Mouse (Mus musculus) MEL (cell line): ENCODE data around the gene Cd72. TPM values are rescaled to one million over a fixed set of nuclear protein-coding genes. Genes with fewer than 3 reads are reported as not detected.

Experiments used
- DNase-seq: peaks from one replicate; pipeline ENCODE4 v3.0.0; 2011; ENCODE audit warnings: low read depth, low spot score
- H3K27ac ChIP-seq: 2 replicates; pipeline ENCODE4 v1.5.1; 2012; ENCODE audit warnings: low read depth, mild to moderate bottlenecking, control low read depth, low read length, moderate library complexity; ENCODE audit not compliant: control insufficient read depth
- H3K27me3 ChIP-seq, 2 experiments: fragments of 150-350 bp in 1 of 2; sonication (generic) in 1 of 2; 2 replicates each; pipeline ENCODE4 v1.6.1; 2012; ENCODE audit warnings: low read length in 2 of 2, mild to moderate bottlenecking in 2 of 2, improper control_type of control experiment in 1 of 2, moderate library complexity in 1 of 2; ENCODE audit not compliant: insufficient read depth in 2 of 2, control insufficient read depth in 1 of 2
- H3K36me3 ChIP-seq, 2 experiments: 2 replicates each; pipeline ENCODE4 v1.6.1; 2012 to 2014; ENCODE audit warnings: low read length in 2 of 2, improper control_type of control experiment in 1 of 2, inconsistent platforms in 1 of 2, mild to moderate bottlenecking in 1 of 2; ENCODE audit not compliant: insufficient read depth in 2 of 2, control insufficient read depth in 1 of 2
- H3K4me1 ChIP-seq, 2 experiments: fragments of 150-350 bp in 1 of 2; sonication (generic) in 1 of 2; 2 replicates each; pipeline ENCODE4 v1.6.1; 2012; ENCODE audit warnings: low read length in 2 of 2, improper control_type of control experiment in 1 of 2, mild to moderate bottlenecking in 1 of 2; ENCODE audit not compliant: insufficient read depth in 2 of 2, control insufficient read depth in 1 of 2
- H3K4me3 ChIP-seq, 2 experiments: fragments of 150-350 bp in 1 of 2; sonication (generic) in 1 of 2; 2 replicates each; pipeline ENCODE4 v1.5.1; 2012; ENCODE audit warnings: low read depth in 2 of 2, low read length in 2 of 2, mild to moderate bottlenecking in 2 of 2, moderate library complexity in 2 of 2, control low read depth in 1 of 2, improper control_type of control experiment in 1 of 2; ENCODE audit not compliant: control insufficient read depth in 1 of 2, insufficient read depth in 1 of 2
- H3K79me2 ChIP-seq: 2 replicates; pipeline ENCODE4 v1.6.1; 2012; ENCODE audit warnings: mild to moderate bottlenecking, low read length, moderate library complexity; ENCODE audit not compliant: control insufficient read depth, poor library complexity, insufficient read depth
- H3K9ac ChIP-seq: 2 replicates; pipeline ENCODE4 v1.6.1; 2012; ENCODE audit warnings: low read depth, mild to moderate bottlenecking, control low read depth, low read length, moderate library complexity; ENCODE audit not compliant: control insufficient read depth, poor library complexity, severe bottlenecking
- H3K9me3 ChIP-seq: fragments of 150-350 bp; sonication (generic); replicated peaks from 2 replicates; pipeline ENCODE4 v1.6.1; 2012; ENCODE audit warnings: mild to moderate bottlenecking, low read length, improper control_type of control experiment, moderate library complexity; ENCODE audit not compliant: insufficient read depth
- BHLHE40 ChIP-seq: IDR thresholded peaks from 2 replicates; pipeline ENCODE4 v1.6.1; 2012; ENCODE audit warnings: low read depth, mild to moderate bottlenecking, inconsistent platforms, low read length, improper control_type of control experiment, borderline replicate concordance
- CHD2 ChIP-seq: IDR thresholded peaks from 2 replicates; pipeline ENCODE4 v1.6.1; 2011; ENCODE audit warnings: low read length, improper control_type of control experiment
- HCFC1 ChIP-seq: IDR thresholded peaks from 2 replicates; pipeline ENCODE4 v1.6.1; 2012; ENCODE audit warnings: low read depth, mild to moderate bottlenecking, inconsistent platforms, low read length, improper control_type of control experiment, moderate library complexity
- JUND ChIP-seq: IDR thresholded peaks from 2 replicates; pipeline ENCODE4 v1.6.1; 2011; ENCODE audit warnings: low read depth, mild to moderate bottlenecking, improper control_type of control experiment, low read length
- MAFK ChIP-seq: IDR thresholded peaks from 2 replicates; pipeline ENCODE4 v1.6.1; 2011; ENCODE audit warnings: low read depth, mild to moderate bottlenecking, low read length, improper control_type of control experiment, borderline replicate concordance
- MEF2A ChIP-seq: IDR thresholded peaks from 2 replicates; pipeline ENCODE4 v1.6.1; 2014; ENCODE audit warnings: low read depth, mild to moderate bottlenecking, inconsistent platforms, low read length, improper control_type of control experiment; ENCODE audit not compliant: poor library complexity, insufficient replicate concordance, severe bottlenecking; ENCODE audit errors: extremely low read depth
- MXI1 ChIP-seq: IDR thresholded peaks from 2 replicates; pipeline ENCODE4 v1.6.1; 2011; ENCODE audit warnings: mild to moderate bottlenecking, low read depth, low read length, improper control_type of control experiment
- MYB ChIP-seq: IDR thresholded peaks from 2 replicates; pipeline ENCODE4 v1.6.1; 2011; ENCODE audit warnings: mild to moderate bottlenecking, low read depth, low read length, improper control_type of control experiment
- MYC ChIP-seq: IDR thresholded peaks from 2 replicates; pipeline ENCODE4 v1.6.1; 2011; ENCODE audit warnings: low read depth, mild to moderate bottlenecking, low read length, improper control_type of control experiment, moderate library complexity
- NELFE ChIP-seq: IDR thresholded peaks from 2 replicates; pipeline ENCODE4 v1.6.1; 2011; ENCODE audit warnings: low read depth, low read length, improper control_type of control experiment
- POLR2A ChIP-seq, 2 experiments: IDR thresholded peaks; 2 replicates each; pipeline ENCODE4 v1.6.1; 2011 to 2012; ENCODE audit warnings: low read length in 2 of 2, mild to moderate bottlenecking in 2 of 2, control low read depth in 1 of 2, improper control_type of control experiment in 1 of 2, low read depth in 1 of 2, moderate library complexity in 1 of 2; ENCODE audit not compliant: control insufficient read depth in 1 of 2, insufficient read depth in 1 of 2, poor library complexity in 1 of 2
- POLR2AphosphoS5 ChIP-seq: IDR thresholded peaks from 2 replicates; pipeline ENCODE4 v1.6.1; 2012; ENCODE audit warnings: low read depth, borderline replicate concordance, mild to moderate bottlenecking, inconsistent platforms, low read length, moderate library complexity, mixed read lengths
- SIN3A ChIP-seq: IDR thresholded peaks from 2 replicates; pipeline ENCODE4 v1.6.1; 2012; ENCODE audit warnings: low read length, improper control_type of control experiment, inconsistent platforms
- SMC3 ChIP-seq: IDR thresholded peaks from 2 replicates; pipeline ENCODE4 v1.6.1; 2011; ENCODE audit warnings: low read depth, low read length, improper control_type of control experiment
- TCF12 ChIP-seq: IDR thresholded peaks from 2 replicates; pipeline ENCODE4 v1.6.1; 2014; ENCODE audit warnings: low read depth, mild to moderate bottlenecking, inconsistent platforms, low read length, improper control_type of control experiment, moderate library complexity
- USF1 ChIP-seq: IDR thresholded peaks from 2 replicates; pipeline ENCODE4 v1.6.1; 2014; ENCODE audit warnings: low read depth, mild to moderate bottlenecking, inconsistent platforms, low read length, improper control_type of control experiment, moderate library complexity
- USF2 ChIP-seq, 2 experiments: IDR thresholded peaks; 2 replicates each; pipeline ENCODE4 v1.6.1; 2011 to 2012; ENCODE audit warnings: improper control_type of control experiment in 2 of 2, low read length in 2 of 2, borderline replicate concordance in 1 of 2, inconsistent platforms in 1 of 2, low read depth in 1 of 2, mild to moderate bottlenecking in 1 of 2; ENCODE audit not compliant: insufficient read depth in 1 of 2
- ZC3H11A ChIP-seq: IDR thresholded peaks from 2 replicates; pipeline ENCODE4 v1.6.1; 2012; ENCODE audit warnings: low read depth, mild to moderate bottlenecking, inconsistent platforms, low read length, improper control_type of control experiment
- ZKSCAN1 ChIP-seq: IDR thresholded peaks from 2 replicates; pipeline ENCODE4 v1.6.1; 2012; ENCODE audit warnings: low read depth, mild to moderate bottlenecking, inconsistent platforms, low read length, improper control_type of control experiment, moderate library complexity
- ZNF384 ChIP-seq: IDR thresholded peaks from 2 replicates; pipeline ENCODE4 v1.6.1; 2012; ENCODE audit warnings: low read depth, mild to moderate bottlenecking, inconsistent platforms, low read length, improper control_type of control experiment
- polyA plus RNA-seq, 2 experiments: library from polyadenylated mRNA; stranded (reverse) in 1 of 2; unstranded in 1 of 2; fragments of >175 nt in 1 of 2; fragments of >200 nt in 1 of 2; gene quantifications; 2 replicates each; pipeline versions ENCODE4 v1.2.1 to v1.2.4; 2012; ENCODE audit warnings: low replicate concordance in 2 of 2, low read depth in 1 of 2; ENCODE audit not compliant: insufficient read length in 2 of 2, insufficient read depth in 1 of 2, missing spikeins in 1 of 2
- total RNA-seq: library from RNA; depleted of rRNA; stranded (reverse); fragments of 300-350 nt; gene quantifications from 2 replicates; pipeline ENCODE4 v1.2.3, GENCODE M21; 2012

Cd72 gene
- total and polyA plus RNA-seq, 3 experiments: 1.3 to 2.4 TPM; not detected in 1

DNA sequence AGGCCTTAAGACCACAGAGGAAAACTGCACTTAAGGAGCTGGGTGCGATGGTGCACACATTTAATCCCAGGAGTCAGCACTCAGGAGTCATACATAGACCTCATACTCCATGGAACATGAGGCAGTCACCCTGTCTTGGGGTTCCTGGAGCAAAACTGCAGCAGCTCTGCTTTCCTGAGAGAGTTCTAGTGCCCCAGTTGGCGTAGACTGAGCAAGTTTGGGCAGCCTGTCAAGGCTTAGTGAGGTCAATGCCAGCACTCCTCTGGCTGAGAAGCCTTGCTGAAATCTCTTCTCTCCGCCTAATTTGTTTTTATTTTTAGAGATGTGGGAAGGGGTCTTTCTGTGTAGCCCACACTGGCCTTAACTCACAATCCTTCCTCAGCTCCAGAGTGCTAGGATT, 5.9 kb downstream of the Cd72 start:
- no peak overlapping the region for H3K27ac ChIP-seq
- TF ChIP-seq TCF12 (no peak), USF1 (no peak), ZNF384 (no peak), NELFE (no peak), BHLHE40 (no peak), MYC (no peak), USF2 (IDR thresholded peaks at IDR 0.05; ENCODE audit: borderline replicate concordance in 1 of 2, insufficient read depth in 1 of 2, low read depth in 1 of 2, low read length in 2 of 2) (no peak), HCFC1 (no peak), MAFK (no peak), CHD2 (no peak), SIN3A (no peak), MYB (no peak), POLR2A (IDR thresholded peaks at IDR 0.05; ENCODE audit: control insufficient read depth in 1 of 2, insufficient read depth in 1 of 2, low read depth in 1 of 2, low read length in 2 of 2, poor library complexity in 1 of 2) (no peak), MEF2A (no peak), MXI1 (no peak), JUND (no peak), SMC3 (no peak)
- TF ChIP-seq, all 39 proteins: peak for 0

DNA sequence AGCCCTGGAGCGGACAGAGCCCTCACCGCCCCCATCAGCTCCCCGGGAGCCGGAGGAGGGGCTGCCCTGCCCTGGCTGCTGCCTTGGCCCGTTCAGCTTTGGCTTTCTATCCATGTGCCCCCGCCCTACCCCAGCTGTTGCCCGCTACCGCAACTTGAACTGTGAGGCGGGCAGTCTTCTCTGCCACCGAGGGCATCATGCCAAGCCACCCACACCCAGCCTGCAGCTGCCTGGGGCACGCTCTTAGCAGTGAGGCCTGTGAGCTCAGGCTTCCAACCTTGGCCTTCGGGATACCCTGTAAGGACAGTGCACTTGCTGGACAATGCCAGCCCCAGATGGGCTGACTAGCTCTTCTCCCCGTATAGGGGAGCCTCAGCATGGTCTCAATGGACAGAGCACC, 7.2 kb downstream of the Cd72 start:
- Histone ChIP-seq H3K36me3 (no peaks in the 10 kb centered on the region), H3K27me3 (no peaks in the 10 kb centered on the region), H3K4me1 (peaks cover 0 to 1% of the 10 kb centered on the region in 2 experiments; a peak in 2 of 4 replicates), H3K27ac (no peak overlapping the region), H3K4me3 (no peak overlapping the region), H3K9ac (no peak overlapping the region), H3K79me2 (peaks cover 3% of the 10 kb centered on the region; the same call in 1 of the 2 replicates), H3K9me3 (no peaks in the 10 kb centered on the region)
- DNase-seq: no peak
- no peak for TF ChIP-seq ZC3H11A
- no peak for TF ChIP-seq ZKSCAN1
- TF ChIP-seq BHLHE40: no peak
- no peak for TF ChIP-seq MYC
- no peak for TF ChIP-seq POLR2AphosphoS5

More for the DNA sequence above, 5.9 kb downstream of the Cd72 start:
- H3K4me1 ChIP-seq: peaks cover 0 to under 1% of the 10 kb centered on the region in 2 experiments; a peak in 2 of 4 replicates
- H3K36me3 ChIP-seq: no peaks in the 10 kb centered on the region; a peak in 1 of 4 replicates
- no peaks in the 10 kb centered on the region for H3K9me3 ChIP-seq
- H3K27me3 ChIP-seq: no peaks in the 10 kb centered on the region
- no peaks in the 10 kb centered on the region; the same call in 1 of the 2 replicates for H3K79me2 ChIP-seq
- no peak for DNase-seq
- no peak overlapping the region for H3K9ac ChIP-seq
- H3K4me3 ChIP-seq: no peak overlapping the region
